Mouse (Mus musculus): ENCODE results near the gene Gm10300.
A peak's percentile ranks its signal among the peaks of the same experiment; 100 is the strongest.

Gm10300 gene

DNA sequence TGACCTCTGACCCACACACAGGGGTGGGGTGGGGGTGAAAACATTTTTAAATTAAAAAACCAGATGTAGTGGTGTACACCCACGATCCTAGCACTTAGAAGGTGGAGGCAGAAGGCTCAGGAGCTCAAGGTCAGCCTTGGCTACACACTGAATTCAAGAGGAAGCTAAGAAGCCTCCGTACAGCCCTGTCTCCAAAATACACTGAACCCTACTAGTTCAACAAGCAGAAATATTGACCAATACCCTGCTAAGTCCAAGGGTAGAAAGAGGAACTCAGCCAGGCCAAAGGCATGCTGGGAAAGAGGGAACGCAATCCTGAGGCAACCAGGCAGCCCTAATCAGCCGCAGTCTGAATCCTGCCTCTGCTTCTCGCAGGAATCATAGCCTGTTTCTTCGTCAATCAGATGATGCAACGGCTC, 3.8 kb downstream of the Gm10300 start:
- no peak for DNase-seq (ENCODE audit: extremely low spot score, low spot score)

DNA sequence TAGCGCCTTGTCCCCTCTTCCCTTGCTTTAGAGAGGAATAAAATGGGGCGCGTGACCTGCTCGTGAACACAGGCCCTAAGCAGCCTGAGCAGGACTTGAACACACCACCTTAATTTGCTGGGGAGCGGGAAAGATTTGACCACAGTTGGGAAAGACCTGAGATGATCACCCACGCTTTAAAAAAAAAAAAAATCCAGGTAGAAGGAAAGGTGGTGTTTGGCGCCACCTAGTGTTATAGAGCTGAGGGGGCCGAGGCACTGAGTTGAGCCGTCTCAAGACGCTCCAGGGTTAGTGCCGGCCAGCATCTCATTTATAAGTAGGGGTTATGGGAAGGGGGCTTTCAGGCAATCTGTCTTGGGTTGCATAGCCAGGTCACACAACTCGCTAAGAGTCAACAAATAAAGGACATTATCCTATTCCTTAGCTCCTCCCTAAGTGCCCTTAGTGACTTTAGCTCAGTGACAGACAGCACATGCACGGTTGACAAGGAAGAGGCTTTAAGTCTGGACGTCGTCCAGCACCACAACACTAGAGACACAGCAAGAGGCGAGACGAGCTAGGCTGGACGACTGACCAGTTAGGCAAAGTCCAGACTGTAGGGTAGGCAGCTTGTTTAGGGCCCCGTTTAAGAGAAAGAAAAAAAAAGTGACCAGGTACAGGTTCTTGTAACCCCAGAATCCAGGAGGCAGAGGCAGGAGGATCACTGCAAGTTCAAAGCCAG, 5.2 kb downstream of the Gm10300 start:
- DNase-seq (ENCODE audit: extremely low spot score, low spot score): peak; percentile 79

DNA sequence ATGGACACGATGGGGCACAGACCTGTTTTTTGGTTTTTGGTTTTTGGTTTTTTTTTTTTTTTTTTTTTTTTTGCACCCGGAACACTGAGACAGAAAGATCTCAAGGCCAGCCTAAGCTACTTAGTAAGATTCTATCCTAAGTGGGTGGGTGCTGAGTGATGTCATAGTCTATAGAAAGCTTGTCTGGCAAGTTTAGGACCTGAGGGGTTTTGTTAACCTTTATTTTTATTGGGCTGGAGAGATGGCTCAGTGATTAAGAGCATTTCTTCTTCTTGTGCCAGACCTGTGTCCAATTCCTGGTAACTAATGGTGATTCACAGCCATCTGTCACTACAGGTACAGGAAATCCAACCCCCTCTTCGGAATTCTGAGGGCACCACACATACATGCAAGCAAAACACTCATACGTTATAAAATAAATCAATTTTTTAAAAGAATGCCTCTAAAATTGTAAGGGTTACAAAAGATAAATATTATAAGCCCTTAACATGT, 6.0 kb downstream of the Gm10300 start:
- DNase-seq (ENCODE audit: extremely low spot score, low spot score): no peak

GRCm38 (mm10) chr4:132085114-132085513, 10.6 kb downstream of the Gm10300 start:
- DNase-seq (ENCODE audit: extremely low spot score, low spot score): no peak

DNA sequence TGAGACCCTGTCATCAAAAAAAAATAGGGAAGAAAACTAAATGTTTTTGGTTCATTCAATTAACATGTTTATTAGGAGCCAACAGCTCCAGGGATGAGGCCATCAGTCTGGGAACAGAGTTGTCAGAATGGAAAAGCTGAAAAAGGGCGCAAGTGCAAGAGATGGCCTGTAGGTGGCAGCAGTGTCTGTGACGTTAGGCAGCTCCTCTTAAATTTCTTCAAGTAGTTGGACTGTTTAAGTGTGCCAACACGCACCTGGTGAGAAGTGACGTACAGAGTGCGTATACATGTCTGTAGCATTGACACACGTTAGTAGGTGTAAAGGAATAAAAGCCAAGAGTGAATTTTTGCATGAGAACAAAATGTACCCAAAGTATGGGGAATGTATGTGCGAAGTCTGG, 14.4 kb downstream of the Gm10300 start:
- peak; percentile 70 for DNase-seq (ENCODE audit: extremely low spot score, low spot score)

- DNase-seq (ENCODE audit: extremely low spot score, low spot score): no peak
Observed at GRCm38 (mm10) chr4:132093136-132093535, 18.6 kb downstream of the Gm10300 start.

GRCm38 (mm10) chr4:132093928-132094327, 19.4 kb downstream of the Gm10300 start:
- DNase-seq (ENCODE audit: extremely low spot score, low spot score): no peak

GRCm38 (mm10) chr4:132095043-132095442, 20.5 kb downstream of the Gm10300 start:
- no peak for DNase-seq (ENCODE audit: extremely low spot score, low spot score)

DNA sequence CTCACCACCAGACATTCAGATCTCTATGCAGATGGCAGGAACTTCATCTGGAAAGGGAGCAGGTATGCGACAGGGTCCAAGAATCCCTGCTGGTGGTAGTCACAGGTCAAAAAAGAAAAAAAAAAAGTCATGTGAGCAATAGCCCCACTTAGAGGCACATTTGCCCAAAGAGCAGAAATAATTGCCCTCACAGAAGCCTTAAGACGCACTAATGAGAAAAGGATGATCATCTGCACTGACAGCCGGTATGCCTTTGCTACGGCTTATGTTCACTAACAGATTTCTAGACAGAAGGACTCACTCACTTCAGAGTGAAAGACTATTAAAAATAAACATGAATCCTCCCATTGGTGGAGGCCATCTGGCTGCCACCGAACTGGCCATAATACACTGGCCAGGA, 25.1 kb downstream of the Gm10300 start:
- no peak for DNase-seq (ENCODE audit: extremely low spot score, low spot score)

DNA sequence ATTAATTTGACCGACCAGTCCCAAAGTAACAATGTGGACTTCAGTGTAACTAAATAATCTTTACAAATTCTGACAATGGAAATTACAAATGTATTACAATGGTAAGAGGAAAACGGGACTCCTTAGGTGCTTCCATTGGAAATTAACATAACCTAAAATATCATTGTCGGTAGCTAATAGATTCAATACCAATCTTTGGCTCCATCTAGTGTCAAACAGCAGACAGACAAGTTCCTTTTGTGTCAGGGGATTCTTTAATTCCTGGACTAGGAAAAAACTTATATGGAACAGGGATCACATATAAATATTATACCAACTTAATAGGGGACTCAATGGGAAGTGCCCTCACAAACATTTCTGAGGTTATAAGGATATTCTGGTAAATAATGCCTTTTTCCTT, 26.7 kb downstream of the Gm10300 start:
- no peak for DNase-seq (ENCODE audit: extremely low spot score, low spot score)

GRCm38 (mm10) chr4:132108221-132108620, 33.7 kb downstream of the Gm10300 start:
- DNase-seq (ENCODE audit: extremely low spot score, low spot score): no peak

- DNase-seq (ENCODE audit: extremely low spot score, low spot score): no peak
Observed at GRCm38 (mm10) chr4:132111227-132111626, 36.7 kb downstream of the Gm10300 start.

DNA sequence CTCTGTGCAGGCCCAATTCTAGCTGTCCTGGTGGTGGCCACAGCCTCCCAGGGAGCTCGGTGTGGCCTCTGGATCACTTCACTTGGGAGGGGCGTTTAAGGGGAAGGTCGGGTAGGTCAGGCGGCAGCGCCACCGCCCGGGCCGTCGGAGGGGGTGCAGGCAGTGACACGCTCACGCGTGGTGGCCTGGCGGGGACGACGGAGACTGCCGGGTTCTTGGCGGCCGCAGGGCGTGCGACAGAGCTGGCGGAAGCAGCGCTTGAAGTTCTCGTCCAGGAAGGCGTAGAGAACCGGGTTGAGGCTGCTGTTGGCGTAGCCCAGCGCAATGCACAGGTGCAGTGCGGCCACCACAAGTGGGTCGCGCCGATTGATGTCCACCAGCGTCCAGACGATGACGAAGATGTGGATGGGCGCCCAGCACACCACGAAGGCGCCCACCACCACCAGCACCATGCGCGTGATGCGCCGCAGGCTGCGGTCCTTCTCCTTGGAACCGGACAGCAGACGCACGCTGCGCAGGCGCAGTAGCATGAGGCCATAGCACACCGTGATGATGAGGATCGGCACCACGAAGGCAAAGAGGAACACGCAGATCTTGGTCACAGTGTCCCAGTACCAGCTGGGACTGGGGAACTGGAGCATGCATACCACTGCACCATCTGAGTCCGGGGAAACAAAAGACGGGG, 39.1 kb downstream of the Gm10300 start:
- DNase-seq (ENCODE audit: extremely low spot score, low spot score): peak; percentile 25

DNA sequence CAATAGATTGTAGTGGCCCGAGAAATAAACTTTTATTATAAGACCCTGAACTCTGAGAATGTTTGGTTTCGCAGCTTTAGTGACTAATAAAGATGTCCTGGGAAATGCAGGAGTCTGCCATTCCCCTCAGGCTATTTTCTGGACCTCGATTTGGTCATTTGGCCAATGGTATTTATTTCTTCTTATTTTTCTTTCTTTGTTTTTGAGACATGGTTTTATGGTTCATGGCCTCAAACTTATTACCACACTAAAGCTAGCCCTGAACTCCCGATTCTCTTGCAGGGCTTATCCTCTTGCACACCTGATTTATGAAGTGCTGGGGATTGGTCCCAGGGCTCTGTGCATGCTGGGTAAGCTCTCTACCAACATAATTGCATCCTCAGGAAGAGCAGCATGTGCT, 41.8 kb downstream of the Gm10300 start:
- no peak for DNase-seq (ENCODE audit: extremely low spot score, low spot score)

DNA sequence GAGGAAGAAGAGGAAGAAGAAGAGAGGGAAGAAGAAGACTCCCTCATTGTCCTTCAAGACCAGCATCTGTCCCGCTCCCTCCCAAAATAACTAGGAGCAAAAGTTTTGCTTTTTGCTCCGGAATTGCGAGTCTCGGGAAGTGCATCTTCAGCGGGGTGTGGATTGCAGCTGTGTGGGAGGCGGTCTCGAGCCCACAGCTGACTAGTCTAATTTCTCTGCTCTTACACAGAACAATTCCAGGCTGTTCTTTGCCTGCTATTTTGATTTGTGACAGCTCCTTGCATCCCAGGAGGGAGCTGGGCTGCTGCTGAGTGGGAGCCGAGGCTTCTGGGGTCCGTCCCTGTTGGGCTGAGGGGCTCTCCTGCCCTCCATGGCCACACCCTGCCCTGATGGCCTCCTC, 45.1 kb downstream of the Gm10300 start:
- DNase-seq (ENCODE audit: extremely low spot score, low spot score): no peak

GRCm38 (mm10) chr4:132121674-132122073, 47.2 kb downstream of the Gm10300 start:
- DNase-seq (ENCODE audit: extremely low spot score, low spot score): no peak

- DNase-seq (ENCODE audit: extremely low spot score, low spot score): no peak
Observed at GRCm38 (mm10) chr4:132123166-132123565, 48.7 kb downstream of the Gm10300 start.
